Comparison of ENCODE assay signal across 15 mouse cellular contexts in the genomic region with DNA sequence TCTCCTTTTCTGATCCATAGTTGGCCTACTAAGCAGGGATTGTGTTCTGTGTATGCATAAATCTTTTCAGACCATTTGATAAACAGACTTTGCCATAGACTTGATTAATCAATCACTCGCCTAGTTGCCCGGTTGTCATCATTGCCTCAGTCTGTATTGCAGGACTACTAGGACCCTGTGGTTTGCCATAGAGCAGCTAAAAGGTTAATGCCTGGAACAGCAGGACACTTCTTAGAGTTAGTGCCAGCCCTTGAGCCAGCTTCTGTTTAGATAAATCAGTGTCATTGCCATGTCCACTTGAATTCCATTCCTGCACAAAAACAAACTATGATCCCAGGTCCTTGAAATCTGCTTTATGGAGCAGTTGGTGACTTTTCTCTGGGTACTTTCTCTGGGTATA. TPM values are rescaled to one million over a fixed set of nuclear protein-coding genes. Genes with fewer than 3 reads are reported as not detected.
"Had no signal": no experiment of that assay in that cellular context is flagged by ENCODE, and none has a peak within 500 bp of the region (broad histone marks: within the 10 kb centered on the region; RNA-seq: fewer than 3 reads in every experiment).

No protein-coding gene starts in this region.

- DNase-seq: kidney, postnatal 14 days; left cerebral cortex, postnatal 4 days; liver, embryonic 13.5 days; lung, adult 18-20 months; retina, postnatal 1 day; right cerebral cortex, postnatal 4 days; spleen, adult 18-20 months; thymus, adult 2 months; thymus, postnatal 25 days had no signal

- H3K4me2 ChIP-seq: limb, embryonic 13.5 days; liver, embryonic 13.5 days; midbrain, embryonic 12.5 days; neural tube, embryonic 13.5 days; stomach, embryonic 15.5 days had no signal

- H3K36me3 ChIP-seq: limb, embryonic 13.5 days; liver, embryonic 13.5 days; midbrain, embryonic 12.5 days; neural tube, embryonic 13.5 days; stomach, embryonic 15.5 days had no signal

- H3K27me3 ChIP-seq: limb, embryonic 13.5 days; liver, embryonic 13.5 days; midbrain, embryonic 12.5 days; stomach, embryonic 15.5 days had no signal

- H3K27ac ChIP-seq: limb, embryonic 13.5 days; liver, embryonic 13.5 days; midbrain, embryonic 12.5 days; neural tube, embryonic 13.5 days; stomach, embryonic 15.5 days had no signal

- ATAC-seq: midbrain, embryonic 16.5 days had no signal

- H3K4me3 ChIP-seq: limb, embryonic 13.5 days; liver, embryonic 13.5 days; midbrain, embryonic 12.5 days; neural tube, embryonic 13.5 days; stomach, embryonic 15.5 days had no signal

- H3K4me1 ChIP-seq: limb, embryonic 13.5 days; midbrain, embryonic 12.5 days; neural tube, embryonic 13.5 days; stomach, embryonic 15.5 days had no signal

- H3K9ac ChIP-seq: limb, embryonic 13.5 days; liver, embryonic 13.5 days; midbrain, embryonic 12.5 days; neural tube, embryonic 13.5 days; stomach, embryonic 15.5 days had no signal

- H3K9me3 ChIP-seq: limb, embryonic 13.5 days; liver, embryonic 13.5 days; midbrain, embryonic 12.5 days; neural tube, embryonic 13.5 days; stomach, embryonic 15.5 days had no signal

RNA-seq across cellular contexts. Expression of gene Tro, which starts 58.5 kb away (rescaled TPM):
- total RNA-seq: megakaryocyte-erythroid progenitor cell, adult 5-6 weeks had no signal
